Mouse (Mus musculus): ENCODE data around the gene Mmp28.

DNA sequence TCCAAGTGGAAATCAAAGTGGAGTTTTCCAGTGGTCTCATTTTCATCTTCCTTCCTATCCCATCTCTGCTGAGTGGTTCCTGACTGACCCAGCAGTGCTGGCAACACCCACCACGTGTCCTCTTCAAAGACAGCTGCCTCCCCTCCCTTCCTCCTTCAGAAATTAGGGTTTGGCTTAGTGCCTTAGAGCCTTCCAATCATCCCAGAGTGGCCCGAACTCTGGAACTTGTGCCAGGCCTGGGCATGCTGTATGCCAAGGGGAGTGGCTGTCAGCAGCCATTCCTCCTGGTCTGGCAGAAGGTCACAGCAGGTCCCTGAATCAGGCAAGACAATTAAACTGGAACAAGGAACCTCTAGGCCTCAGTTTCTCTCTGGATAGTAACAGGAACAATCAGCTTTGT, 3.1 kb upstream of the Mmp28 start:
- peak in 2 of 3 experiments; percentile 73 to 89 for TF ChIP-seq MYOG (IDR thresholded peaks at IDR 0.05; ENCODE audit: control insufficient read depth in 1 of 3, insufficient read depth in 1 of 3, insufficient read length in 2 of 3, low read depth in 2 of 3)
- no peak for TF ChIP-seq POLR2AphosphoS2 (IDR thresholded peaks at IDR 0.05; ENCODE audit: insufficient read length, low read depth)
- no peak for TF ChIP-seq POLR2A (IDR thresholded peaks at IDR 0.05; ENCODE audit: insufficient read length, low read depth)
- TF ChIP-seq TCF3 (IDR thresholded peaks at IDR 0.05; ENCODE audit: insufficient read length, low read depth) = no peak
- no peak for TF ChIP-seq E2F4 (IDR thresholded peaks at IDR 0.05; ENCODE audit: insufficient read depth)
